Mouse (Mus musculus) lung, embryonic 15.5 days (tissue): ENCODE results near the gene Cyp3a57. TPM values are rescaled to one million over a fixed set of nuclear protein-coding genes. Genes with fewer than 3 reads are reported as not detected.
"Not testable (repeated sequence)": the region's sequence is repeated elsewhere in the genome, so short reads cannot be mapped to it uniquely, and the experiment has no call there.

Experiments used
- ATAC-seq: fragments of 200-750 bp; cut with Nextera tagmentation; 2 replicates; pipeline ENCODE4 v1.8.0; 2017; ENCODE audit warnings: moderate number of reproducible peaks, borderline replicate concordance; ENCODE audit not compliant: low FRiP score, low TSS enrichment; ENCODE audit errors: extremely low read depth
- H3K27ac ChIP-seq: fragments of 300-500 bp; sonication (generic); 2 replicates; pipeline ENCODE4 v1.5.1; 2015; ENCODE audit warnings: moderate library complexity, mild to moderate bottlenecking, inconsistent platforms
- H3K27me3 ChIP-seq: fragments of 300-500 bp; sonication (generic); 2 replicates; pipeline ENCODE4 v1.6.1; 2015; ENCODE audit warnings: inconsistent platforms
- H3K36me3 ChIP-seq: fragments of 300-500 bp; sonication (generic); 2 replicates; pipeline ENCODE4 v1.6.1; 2015; ENCODE audit warnings: inconsistent platforms
- H3K4me1 ChIP-seq: fragments of 300-500 bp; sonication (generic); 2 replicates; pipeline ENCODE4 v1.6.1; 2015; ENCODE audit warnings: inconsistent platforms
- H3K4me2 ChIP-seq: fragments of 300-500 bp; sonication (generic); 2 replicates; pipeline ENCODE4 v1.6.1; 2015; ENCODE audit warnings: inconsistent platforms, mild to moderate bottlenecking, moderate library complexity
- H3K4me3 ChIP-seq: fragments of 300-500 bp; sonication (generic); 2 replicates; pipeline ENCODE4 v1.5.1; 2015; ENCODE audit warnings: mild to moderate bottlenecking, inconsistent platforms
- H3K9ac ChIP-seq: fragments of 300-500 bp; sonication (generic); 2 replicates; pipeline ENCODE4 v1.6.1; 2015; ENCODE audit warnings: inconsistent platforms
- H3K9me3 ChIP-seq: fragments of 300-500 bp; sonication (generic); 2 replicates; pipeline ENCODE4 v1.6.1; 2016; ENCODE audit warnings: inconsistent platforms
- WGBS: fragments of 180-500 bp; shearing (Covaris S2); methylation state at CpG from one replicate; pipeline ENCODE4 v1.1.7; 2015; 5-methylcytosine and 5-hydroxymethylcytosine counted together
- polyA plus RNA-seq: library from polyadenylated mRNA; unstranded; fragments of >200 nt; fragmentation: Nextera tagmentation; extraction: Ambion mirVana; gene quantifications from 2 replicates; pipeline ENCODE4 v1.2.1, GENCODE M21; 2015

Cyp3a57 gene
- not detected in 2 replicates for polyA plus RNA-seq

DNA sequence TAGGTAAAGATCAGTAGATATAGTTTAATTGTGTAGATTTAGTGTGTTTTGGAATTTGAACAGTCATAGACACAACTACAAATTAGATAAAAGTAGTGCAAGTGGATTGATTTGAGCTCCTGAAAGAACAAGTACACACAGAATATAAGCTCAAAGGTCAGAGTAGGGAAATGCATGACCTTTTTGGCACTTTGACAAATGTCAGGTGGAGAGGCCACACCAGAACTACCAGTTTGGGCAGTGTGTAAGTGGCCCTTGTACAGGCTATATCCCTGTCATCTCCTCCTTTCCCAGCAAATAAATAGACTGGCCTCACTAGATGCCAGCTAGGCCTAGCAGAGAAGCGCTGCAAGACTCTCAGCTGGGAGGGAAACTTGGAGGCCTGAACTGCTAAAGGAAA, at the start of gene Cyp3a57:
Gene Cyp3a57 (plus strand): TSS at position 339 of the 400 bp plus-strand sequence.
- Histone ChIP-seq H3K36me3 (no peaks in the 10 kb centered on the region), H3K27ac (no peak within 1 kb of the TSS), H3K9me3 (no peaks in the 10 kb centered on the region), H3K4me1 (no peaks in the 10 kb centered on the region), H3K4me2 (no peak within 1 kb of the TSS), H3K27me3 (no peaks in the 10 kb centered on the region), H3K4me3 (no peak within 1 kb of the TSS), H3K9ac (no peak within 1 kb of the TSS)
- whole genome bisulfite sequencing, result 78% methylated on average over 1 of the region's 1 CpGs
- ATAC-seq, result no peak

DNA sequence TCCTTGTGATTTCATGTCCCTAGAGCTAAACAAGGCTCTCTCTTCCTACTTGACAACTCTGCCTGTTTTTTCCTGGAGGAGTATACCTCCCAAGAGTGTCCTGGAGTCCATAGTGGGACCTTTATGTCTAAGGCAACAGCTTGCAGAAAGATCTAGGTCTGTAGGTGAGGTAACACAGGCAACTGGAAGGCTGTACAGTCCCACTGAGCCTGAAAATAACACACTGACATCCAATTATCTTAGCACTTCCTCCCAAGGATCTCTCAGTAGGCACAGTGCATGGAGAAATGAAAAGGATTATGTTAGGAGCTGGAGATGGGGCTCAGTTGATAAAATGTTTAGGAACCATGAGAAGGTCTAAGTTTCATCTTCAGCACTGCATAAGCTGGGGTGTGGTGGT, 44.6 kb upstream of the Cyp3a57 start:
- Histone ChIP-seq H3K9me3 (no peaks in the 10 kb centered on the region), H3K27ac (no peak overlapping the region), H3K36me3 (no peaks in the 10 kb centered on the region), H3K4me2 (no peak overlapping the region), H3K4me3 (no peak overlapping the region), H3K9ac (no peak overlapping the region), H3K27me3 (no peaks in the 10 kb centered on the region), H3K4me1 (no peaks in the 10 kb centered on the region)
- no peak for ATAC-seq

DNA sequence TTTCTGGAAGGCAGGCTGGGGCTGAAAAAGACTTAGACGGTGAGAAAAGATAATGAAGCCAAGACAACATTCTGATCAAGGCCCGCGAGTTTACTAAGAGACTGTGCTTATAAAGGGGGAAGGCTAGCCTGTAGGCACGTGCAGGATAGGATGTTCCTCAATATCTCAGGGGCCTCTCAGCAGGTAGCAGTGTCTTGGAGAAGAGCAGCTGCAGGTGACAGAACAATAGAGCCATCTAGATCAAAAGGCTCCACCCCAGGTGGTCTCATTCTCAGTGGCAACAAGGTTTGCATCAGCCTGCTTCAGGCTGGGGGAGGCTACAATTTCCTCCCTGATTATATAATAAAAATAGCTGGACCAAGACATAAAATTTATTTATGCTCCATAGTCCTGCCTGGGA, 43.3 kb upstream of the Cyp3a57 start:
- not testable (repeated sequence) for H3K9me3 ChIP-seq, H3K4me1 ChIP-seq, H3K36me3 ChIP-seq, H3K4me3 ChIP-seq, H3K4me2 ChIP-seq, H3K9ac ChIP-seq, H3K27ac ChIP-seq, H3K27me3 ChIP-seq, ATAC-seq
- 72% methylated on average over 4 of the region's 4 CpGs for WGBS

DNA sequence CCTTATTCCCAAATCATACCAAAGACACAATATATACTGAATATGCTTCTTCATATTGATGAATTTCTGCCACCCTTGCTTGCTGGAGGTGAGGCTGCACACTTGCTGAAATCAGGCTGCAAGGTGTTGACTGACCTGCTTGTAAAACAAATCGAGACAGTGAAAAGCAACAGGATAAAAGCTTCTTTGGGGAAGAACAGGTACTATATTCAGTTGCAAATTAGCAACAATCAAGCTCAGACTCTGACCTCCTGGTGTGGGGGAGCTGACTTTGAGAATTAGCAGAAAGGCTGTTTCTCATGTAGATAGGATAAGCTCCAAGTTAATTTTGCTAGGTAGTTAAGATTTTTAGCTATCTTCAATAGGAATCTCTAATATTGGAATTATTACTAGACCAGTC, 42.7 kb upstream of the Cyp3a57 start:
- 83% methylated on average over 1 of the region's 1 CpGs for WGBS
- Histone ChIP-seq H3K9ac (no peak overlapping the region), H3K4me1 (no peaks in the 10 kb centered on the region), H3K9me3 (no peaks in the 10 kb centered on the region), H3K36me3 (no peaks in the 10 kb centered on the region), H3K4me2 (no peak overlapping the region), H3K4me3 (no peak overlapping the region), H3K27me3 (no peaks in the 10 kb centered on the region), H3K27ac (no peak overlapping the region)
- no peak for ATAC-seq

DNA sequence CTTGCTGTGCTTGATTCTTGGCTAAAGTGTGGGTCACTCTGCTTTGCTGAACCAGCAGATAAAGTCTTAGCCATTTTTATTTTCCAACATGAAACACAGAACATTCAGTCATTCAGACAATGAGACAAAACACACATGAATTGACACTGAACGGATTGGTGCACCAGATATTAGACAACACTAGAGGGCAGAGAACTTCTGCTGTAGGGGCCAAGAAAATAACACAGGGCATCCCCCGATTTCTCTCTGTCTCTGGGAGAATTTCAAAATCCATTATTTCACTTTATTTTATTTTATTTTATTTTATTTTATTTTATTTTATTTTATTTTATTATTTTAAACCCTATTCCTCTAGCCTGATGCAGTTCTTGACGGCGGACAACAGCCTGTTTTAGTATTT, 38.1 kb upstream of the Cyp3a57 start:
- H3K9me3 ChIP-seq, result not testable (repeated sequence)

DNA sequence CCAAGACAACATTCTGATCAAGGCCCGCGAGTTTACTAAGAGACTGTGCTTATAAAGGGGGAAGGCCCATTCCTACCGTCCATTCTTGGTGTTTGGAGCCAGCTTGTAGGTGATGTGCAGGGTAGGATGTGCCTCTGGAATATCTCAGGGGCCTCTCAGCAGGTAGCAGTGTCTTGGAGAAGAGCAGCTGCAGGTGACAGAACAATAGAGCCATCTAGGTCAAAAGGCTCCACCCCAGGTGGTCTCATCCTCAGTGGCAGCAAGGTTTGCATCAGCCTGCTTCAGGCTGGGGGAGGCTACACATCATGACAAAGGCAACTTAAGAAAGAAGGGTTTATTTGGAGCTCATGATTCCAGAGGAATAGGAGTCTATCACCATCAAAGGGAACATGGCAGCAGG, 37.3 kb upstream of the Cyp3a57 start:
- not testable (repeated sequence) for H3K36me3 ChIP-seq, H3K27me3 ChIP-seq, H3K27ac ChIP-seq, ATAC-seq, H3K4me2 ChIP-seq, H3K4me3 ChIP-seq, H3K4me1 ChIP-seq, H3K9me3 ChIP-seq, H3K9ac ChIP-seq
- WGBS, result 93% methylated on average over 3 of the region's 3 CpGs

More for the DNA sequence above, 38.1 kb upstream of the Cyp3a57 start:
- not testable (repeated sequence) for H3K4me1 ChIP-seq, H3K27me3 ChIP-seq, H3K4me3 ChIP-seq, H3K27ac ChIP-seq, H3K9ac ChIP-seq, H3K4me2 ChIP-seq, H3K36me3 ChIP-seq, ATAC-seq
- 86% methylated on average over 4 of the region's 4 CpGs for WGBS

DNA sequence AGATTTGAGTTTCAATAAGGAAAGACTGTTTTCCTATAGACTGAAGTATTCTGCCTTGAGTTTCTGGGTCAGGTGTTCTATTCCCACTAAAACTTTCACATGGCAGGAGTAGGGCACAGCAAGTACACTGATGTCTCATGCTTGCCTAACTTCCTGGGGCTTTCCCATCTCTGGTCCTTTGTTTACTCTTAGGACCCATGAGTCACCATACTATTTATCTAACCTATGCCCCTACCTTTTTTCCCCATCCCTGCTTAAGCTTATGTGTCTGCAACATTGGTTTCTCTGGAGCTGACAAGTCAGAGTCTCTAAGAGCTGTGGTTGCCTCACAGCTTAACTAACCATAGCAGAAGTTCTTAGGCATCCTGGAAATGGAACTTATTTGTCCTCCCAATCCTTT, 31.2 kb upstream of the Cyp3a57 start:
- H3K9ac ChIP-seq, result no peak overlapping the region
- no peak for ATAC-seq
- no peak overlapping the region for H3K4me2 ChIP-seq

DNA sequence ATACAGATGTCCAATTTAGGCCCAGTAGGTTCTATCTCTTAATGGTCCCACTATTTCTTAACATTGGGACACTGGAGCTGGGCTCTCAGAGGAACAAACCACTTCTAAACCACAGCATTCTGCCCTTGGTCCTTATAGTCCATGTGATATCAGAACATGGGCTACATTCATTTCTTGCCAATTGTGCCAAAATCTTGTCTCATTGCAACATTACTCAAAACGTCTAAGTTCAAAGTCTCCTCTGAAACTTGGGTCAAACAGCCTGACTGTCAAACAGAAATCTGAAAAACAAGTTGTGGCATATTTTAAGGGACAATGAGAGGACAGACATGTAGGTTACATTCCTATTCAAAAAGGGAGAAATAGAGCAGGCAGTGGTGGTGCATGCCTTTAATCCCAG, 27.9 kb upstream of the Cyp3a57 start:
- Histone ChIP-seq H3K27me3 (no peaks in the 10 kb centered on the region), H3K4me3 (no peak overlapping the region), H3K27ac (no peak overlapping the region), H3K9me3 (no peaks in the 10 kb centered on the region), H3K9ac (no peak overlapping the region), H3K4me1 (no peaks in the 10 kb centered on the region), H3K36me3 (no peaks in the 10 kb centered on the region), H3K4me2 (no peak overlapping the region)
- whole genome bisulfite sequencing, result 78% methylated on average over 1 of the region's 1 CpGs
- ATAC-seq, result no peak

More for the DNA sequence above, 31.2 kb upstream of the Cyp3a57 start:
- Histone ChIP-seq H3K27me3 (no peaks in the 10 kb centered on the region), H3K27ac (no peak overlapping the region), H3K4me1 (no peaks in the 10 kb centered on the region), H3K36me3 (no peaks in the 10 kb centered on the region), H3K4me3 (no peak overlapping the region), H3K9me3 (no peaks in the 10 kb centered on the region)

DNA sequence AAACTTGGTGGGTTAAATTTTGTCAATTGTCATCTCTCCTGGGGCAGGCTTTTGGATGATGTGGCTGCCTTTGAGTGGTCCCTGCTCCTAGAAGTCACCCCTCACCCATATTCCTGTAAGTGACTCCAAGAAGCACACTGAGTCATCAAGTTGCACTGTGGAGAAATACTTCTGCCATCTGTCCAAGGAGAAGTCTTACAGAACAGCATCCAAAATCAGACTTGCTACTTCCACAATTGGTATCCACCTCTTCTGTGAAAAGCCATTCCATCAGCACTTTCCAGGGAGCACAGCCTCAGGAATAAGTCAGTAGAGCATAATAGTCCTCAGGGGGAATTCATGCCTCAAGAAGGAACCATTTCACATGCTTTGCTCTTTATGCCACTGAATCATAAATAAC, 6.3 kb upstream of the Cyp3a57 start:
- not testable (repeated sequence) for H3K4me3 ChIP-seq, ATAC-seq, H3K36me3 ChIP-seq, H3K27me3 ChIP-seq, H3K9me3 ChIP-seq, H3K9ac ChIP-seq, H3K27ac ChIP-seq, H3K4me2 ChIP-seq, H3K4me1 ChIP-seq

DNA sequence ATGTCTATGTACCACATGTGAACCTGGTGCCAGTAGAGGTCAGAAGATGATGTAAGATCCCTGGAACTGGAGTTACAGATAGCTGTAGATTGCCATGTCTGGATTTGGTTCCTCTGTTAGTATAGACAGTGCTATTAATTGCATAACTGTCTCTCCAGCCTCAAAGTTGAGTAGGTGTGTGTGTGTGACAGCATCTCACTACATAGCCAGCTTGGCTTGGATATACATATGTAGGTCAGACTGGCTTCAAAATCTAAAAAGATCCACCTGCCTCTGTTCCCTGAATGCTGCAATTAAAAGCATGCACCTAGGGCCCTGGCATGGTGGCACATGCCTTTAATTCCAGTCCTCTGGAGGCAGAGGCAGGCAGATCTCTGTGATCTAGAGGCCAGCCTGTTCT, 4.6 kb downstream of the Cyp3a57 start:
- Histone ChIP-seq H3K4me2 (no peak overlapping the region), H3K27ac (no peak overlapping the region), H3K27me3 (no peaks in the 10 kb centered on the region), H3K9ac (no peak overlapping the region), H3K4me1 (no peaks in the 10 kb centered on the region), H3K36me3 (no peaks in the 10 kb centered on the region), H3K4me3 (no peak overlapping the region), H3K9me3 (no peaks in the 10 kb centered on the region)
- no peak for ATAC-seq

DNA sequence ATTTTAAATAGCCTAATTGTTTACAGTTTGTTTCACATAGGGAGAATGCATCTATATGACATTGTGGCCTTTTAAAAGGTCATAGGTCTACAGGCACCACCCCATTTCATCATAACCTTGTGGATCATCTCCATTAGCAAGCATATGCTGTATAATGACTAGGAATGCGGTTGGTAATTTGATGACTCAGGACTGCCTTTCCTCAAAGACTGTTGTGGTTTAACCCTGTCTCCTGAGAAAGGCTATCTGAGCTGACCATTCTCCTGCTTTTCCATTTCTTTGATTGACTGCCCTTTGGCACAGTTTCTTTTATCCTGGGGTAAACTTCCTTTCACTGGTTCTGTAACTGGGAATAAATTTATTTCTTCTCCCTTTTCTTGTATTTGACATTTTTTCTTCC, 8.0 kb downstream of the Cyp3a57 start:
- H3K4me1 ChIP-seq, result no peaks in the 10 kb centered on the region
- no peaks in the 10 kb centered on the region for H3K27me3 ChIP-seq
- ATAC-seq, result no peak
- H3K4me3 ChIP-seq, result no peak overlapping the region
- H3K36me3 ChIP-seq, result no peaks in the 10 kb centered on the region
- no peaks in the 10 kb centered on the region for H3K9me3 ChIP-seq
- no peak overlapping the region for H3K9ac ChIP-seq
- H3K27ac ChIP-seq, result no peak overlapping the region
- no peak overlapping the region for H3K4me2 ChIP-seq
- WGBS, result 73% methylated on average over 1 of the region's 1 CpGs

DNA sequence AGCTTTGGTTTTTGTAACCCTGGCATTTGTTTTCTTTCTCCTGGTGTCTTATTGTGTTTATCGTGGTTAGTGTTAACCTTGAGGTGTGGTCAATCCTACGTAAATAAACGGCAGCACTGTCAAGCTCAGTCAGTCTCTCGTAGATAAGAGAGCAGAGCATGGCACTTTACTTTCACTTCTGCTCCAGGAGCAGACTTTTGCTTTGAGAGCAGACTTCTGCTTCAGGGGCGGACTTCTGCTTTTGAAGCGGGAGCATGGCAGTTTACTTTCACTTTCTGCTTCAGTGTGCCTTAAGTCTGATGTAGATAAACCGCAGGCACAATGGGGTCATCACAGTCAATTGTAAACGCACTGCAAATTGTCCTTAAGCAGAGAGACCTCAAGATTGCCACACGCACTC, 70.3 kb downstream of the Cyp3a57 start:
- H3K4me3 ChIP-seq, H3K27ac ChIP-seq, ATAC-seq, H3K36me3 ChIP-seq, H3K9ac ChIP-seq, H3K4me1 ChIP-seq, H3K4me2 ChIP-seq, H3K27me3 ChIP-seq: not testable (repeated sequence)
- WGBS, result 81% methylated on average over 9 of the region's 9 CpGs
- H3K9me3 ChIP-seq, result peaks cover 13% of the 10 kb centered on the region

DNA sequence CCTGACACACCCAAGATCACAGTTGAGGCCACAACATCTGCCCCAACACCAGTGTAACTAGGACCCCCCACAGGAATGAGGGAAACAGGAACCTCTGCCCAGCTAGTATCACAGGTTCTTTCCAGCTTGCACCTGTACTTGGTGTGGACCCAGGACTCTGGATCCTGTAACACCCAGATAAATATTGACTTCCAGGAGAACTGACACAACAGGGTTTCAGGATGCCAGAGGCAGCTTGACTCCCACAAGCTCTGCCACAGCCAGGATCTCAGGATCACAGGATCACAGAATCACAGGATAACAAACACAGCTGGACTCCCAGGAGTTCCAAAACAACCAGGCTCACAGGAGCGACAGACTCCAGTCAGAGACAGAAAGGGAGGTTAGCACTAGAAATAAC, 77.2 kb downstream of the Cyp3a57 start:
- Histone ChIP-seq H3K9ac (no peak overlapping the region), H3K27me3 (no peaks in the 10 kb centered on the region), H3K4me2 (no peak overlapping the region), H3K4me3 (no peak overlapping the region), H3K4me1 (no peaks in the 10 kb centered on the region), H3K27ac (no peak overlapping the region), H3K9me3 (0 out of 2 replicates have a peak, but pooled peaks cover 3% of the 10 kb centered on the region), H3K36me3 (no peaks in the 10 kb centered on the region)
- no peak for ATAC-seq
- WGBS, result 60% methylated on average over 1 of the region's 1 CpGs
